Mouse (Mus musculus): Measurements from ENCODE around the gene Cstf1.

Gene Cstf1

GRCm38 (mm10) chr2:172370411-172371223, at the start of gene Cstf1, which contains the start of gene Aurka:
Gene Cstf1, plus strand, starts transcription at chr2:172370681.
Gene Aurka, minus strand, starts transcription at chr2:172370535.
- peak; percentile 95 to 99 for DNase-seq (ENCODE audit: inconsistent age in 2 of 2, low spot score in 1 of 2)

DNA sequence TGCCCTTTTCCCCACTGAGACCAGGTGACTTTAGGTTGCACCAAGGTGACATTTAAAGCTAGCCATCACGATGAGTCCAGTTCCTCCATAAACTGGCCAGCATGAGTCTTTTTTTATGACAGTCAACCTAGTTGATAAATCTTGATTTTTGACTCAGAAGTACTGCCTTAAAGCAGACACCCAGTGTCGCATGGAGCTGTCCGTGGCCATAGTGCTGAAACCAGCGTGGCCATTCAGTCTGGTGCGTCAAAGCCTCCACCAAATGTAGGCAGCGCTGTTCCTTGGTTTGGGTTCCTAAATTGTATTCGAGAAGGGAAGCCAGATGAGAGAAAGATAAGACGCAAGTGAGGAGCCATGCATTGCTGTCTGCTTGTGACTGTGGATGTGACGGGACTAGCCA, 49.6 kb upstream of the Cstf1 start:
- DNase-seq (ENCODE audit: inconsistent age in 2 of 2, low spot score in 1 of 2), result peak; percentile 73 to 91

DNA sequence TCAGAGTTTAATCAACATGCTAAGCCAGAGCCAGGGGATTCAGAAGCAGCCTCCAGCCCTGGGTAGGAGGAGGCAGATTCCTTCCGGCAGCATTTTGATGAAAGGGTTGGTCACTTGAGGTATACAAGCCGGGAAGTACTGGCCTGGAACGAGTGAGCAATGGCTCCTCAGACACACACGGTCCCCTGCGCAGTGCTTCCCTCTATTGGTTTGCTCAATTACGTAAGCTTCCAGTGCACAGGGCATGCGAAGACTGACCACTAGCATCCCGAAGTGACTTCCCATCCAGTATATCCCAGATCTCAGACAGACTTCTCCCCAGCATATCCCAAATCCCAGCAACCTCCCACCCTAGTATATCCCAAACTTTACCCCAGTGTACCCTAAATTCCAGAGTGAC, 42.2 kb upstream of the Cstf1 start:
- no peak for DNase-seq (ENCODE audit: inconsistent age in 2 of 2, low spot score in 1 of 2)

DNA sequence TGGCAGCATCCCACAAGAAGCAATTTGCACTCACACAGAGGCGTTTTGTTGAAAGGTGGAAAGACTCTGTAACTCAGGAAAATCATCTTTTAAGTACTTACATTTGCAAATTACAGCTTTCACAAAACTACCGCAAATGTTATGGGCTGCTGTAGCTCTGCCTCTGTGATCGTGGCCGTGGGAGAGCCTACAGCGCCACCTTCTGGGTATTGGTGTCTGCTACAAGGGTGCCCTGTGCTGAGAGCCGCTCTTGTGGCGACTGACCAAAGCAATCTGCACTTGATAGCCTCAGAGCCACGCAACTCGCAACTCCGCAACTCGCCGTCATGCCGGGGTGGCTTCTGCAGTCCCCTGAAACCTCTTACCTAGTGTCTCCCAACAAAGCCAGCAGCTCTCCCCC, 41.3 kb upstream of the Cstf1 start:
- peak; percentile 66 to 89 for DNase-seq (ENCODE audit: inconsistent age in 2 of 2, low spot score in 1 of 2)

- DNase-seq (ENCODE audit: inconsistent age in 2 of 2, low spot score in 1 of 2), result no peak
Observed at GRCm38 (mm10) chr2:172338206-172338942, 32.1 kb upstream of the Cstf1 start.

- no peak for DNase-seq (ENCODE audit: inconsistent age in 2 of 2, low spot score in 1 of 2)
Observed at GRCm38 (mm10) chr2:172340936-172341335, 29.5 kb upstream of the Cstf1 start.

- DNase-seq (ENCODE audit: inconsistent age in 2 of 2, low spot score in 1 of 2), result no peak
Observed at GRCm38 (mm10) chr2:172341606-172342005, 28.9 kb upstream of the Cstf1 start.

GRCm38 (mm10) chr2:172343751-172344150, 26.7 kb upstream of the Cstf1 start:
- peak in 1 of 2 experiments; percentile 47 for DNase-seq (ENCODE audit: inconsistent age in 2 of 2, low spot score in 1 of 2)

- DNase-seq (ENCODE audit: inconsistent age in 2 of 2, low spot score in 1 of 2), result no peak
Observed at GRCm38 (mm10) chr2:172344669-172345068, 25.8 kb upstream of the Cstf1 start.

GRCm38 (mm10) chr2:172345258-172345738, 25.2 kb upstream of the Cstf1 start, which contains the start of gene Fam210b:
Gene Fam210b, plus strand, starts transcription at chr2:172345565.
- peak; percentile 99 for DNase-seq (ENCODE audit: inconsistent age in 2 of 2, low spot score in 1 of 2)

GRCm38 (mm10) chr2:172346034-172346929, 24.2 kb upstream of the Cstf1 start:
- DNase-seq (ENCODE audit: inconsistent age in 2 of 2, low spot score in 1 of 2), result peak; percentile 74 to 85

DNA sequence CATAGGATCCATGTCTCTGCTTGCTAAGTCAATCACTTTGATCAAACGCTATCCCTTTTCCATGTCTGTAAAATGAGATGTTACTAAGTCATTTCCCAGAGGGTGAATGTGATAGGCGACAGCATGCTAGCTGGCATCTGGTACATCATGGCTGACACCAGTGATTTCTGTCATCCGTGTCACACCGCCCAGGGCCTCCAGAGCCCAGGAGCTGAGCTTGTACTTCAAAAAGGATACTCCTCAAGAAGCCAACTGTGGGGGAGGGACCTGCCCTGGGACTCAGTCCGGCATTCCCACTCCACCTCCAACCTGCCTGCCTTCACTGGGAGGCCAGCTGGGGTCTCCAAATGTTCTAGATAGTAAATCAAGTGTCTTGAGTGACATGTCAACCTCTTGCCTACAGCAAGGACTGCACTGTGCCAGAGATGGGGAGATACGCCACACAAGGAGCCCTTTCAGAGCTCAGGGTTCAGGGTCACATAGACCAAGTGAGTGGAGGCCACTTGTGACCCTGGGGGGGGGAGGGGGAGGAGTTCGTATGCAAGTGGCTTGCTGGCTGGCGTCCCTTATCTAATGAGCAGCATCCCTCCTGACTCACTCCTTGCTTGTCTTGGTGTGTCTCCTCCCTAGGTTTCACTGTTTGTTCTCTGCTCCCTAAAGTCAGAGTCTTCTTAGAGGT, 23.4 kb upstream of the Cstf1 start:
- peak; percentile 41 to 70 for DNase-seq (ENCODE audit: inconsistent age in 2 of 2, low spot score in 1 of 2)

GRCm38 (mm10) chr2:172348297-172348950, 22.1 kb upstream of the Cstf1 start:
- DNase-seq (ENCODE audit: inconsistent age in 2 of 2, low spot score in 1 of 2), result no peak

DNA sequence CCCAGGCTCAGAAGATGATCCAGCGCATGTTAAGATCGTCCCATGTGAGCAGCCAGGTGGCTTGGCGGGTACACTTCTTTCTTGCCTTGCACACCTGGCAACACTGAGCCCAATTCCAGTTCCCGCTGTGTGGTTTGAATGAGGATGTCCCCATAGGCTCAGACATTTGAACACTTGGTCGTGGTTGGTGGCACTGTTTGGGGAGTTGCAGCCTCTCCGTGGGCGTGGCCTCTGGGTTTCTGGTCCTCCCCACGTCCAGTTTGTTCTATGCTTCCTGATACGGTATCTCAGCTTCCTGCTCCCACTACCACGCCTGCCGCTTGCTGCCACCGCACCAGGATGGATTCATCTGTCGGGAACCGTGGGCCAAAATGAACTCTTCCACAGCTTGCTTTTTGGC, 20.7 kb upstream of the Cstf1 start:
- no peak for DNase-seq (ENCODE audit: inconsistent age in 2 of 2, low spot score in 1 of 2)

DNA sequence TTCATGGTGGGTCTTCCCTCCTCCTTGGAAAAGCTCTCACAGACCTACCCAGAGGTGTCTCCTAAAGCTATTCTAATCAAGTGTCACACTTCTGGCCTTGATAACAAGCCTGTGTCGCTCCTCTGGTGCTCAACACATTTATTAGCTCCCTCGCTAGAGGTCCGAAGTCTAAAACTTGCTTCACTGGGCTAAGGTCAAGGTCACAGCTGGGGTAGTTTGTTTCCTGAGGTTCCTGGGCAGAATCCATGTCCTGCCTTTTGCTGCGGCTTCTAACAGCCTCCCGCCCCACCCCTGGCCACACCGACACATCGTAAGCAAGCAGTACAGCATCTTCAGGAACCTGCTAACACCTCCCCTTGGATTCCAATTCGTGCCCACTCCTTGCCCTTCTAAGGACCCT, 19.7 kb upstream of the Cstf1 start:
- DNase-seq (ENCODE audit: inconsistent age in 2 of 2, low spot score in 1 of 2), result no peak

DNA sequence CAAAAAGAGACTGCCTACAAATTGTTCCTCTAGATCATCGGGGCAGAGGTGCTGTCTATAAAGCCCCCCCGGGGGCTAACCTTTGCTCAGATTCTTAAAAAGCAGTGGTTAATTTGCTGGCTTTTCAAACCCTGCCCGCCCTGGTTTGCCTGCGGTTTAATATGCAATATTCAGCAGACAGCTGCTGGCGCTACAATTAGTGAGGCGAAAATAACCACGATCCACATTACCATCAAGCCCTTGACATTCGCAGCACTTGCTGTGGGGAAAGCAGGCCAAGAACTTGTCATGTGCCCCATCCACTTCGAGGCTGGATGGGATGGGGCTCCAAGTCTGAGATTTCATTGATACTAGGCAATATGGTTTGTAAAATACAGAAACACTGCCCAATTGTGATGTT, 17.3 kb upstream of the Cstf1 start:
- DNase-seq (ENCODE audit: inconsistent age in 2 of 2, low spot score in 1 of 2), result no peak

DNA sequence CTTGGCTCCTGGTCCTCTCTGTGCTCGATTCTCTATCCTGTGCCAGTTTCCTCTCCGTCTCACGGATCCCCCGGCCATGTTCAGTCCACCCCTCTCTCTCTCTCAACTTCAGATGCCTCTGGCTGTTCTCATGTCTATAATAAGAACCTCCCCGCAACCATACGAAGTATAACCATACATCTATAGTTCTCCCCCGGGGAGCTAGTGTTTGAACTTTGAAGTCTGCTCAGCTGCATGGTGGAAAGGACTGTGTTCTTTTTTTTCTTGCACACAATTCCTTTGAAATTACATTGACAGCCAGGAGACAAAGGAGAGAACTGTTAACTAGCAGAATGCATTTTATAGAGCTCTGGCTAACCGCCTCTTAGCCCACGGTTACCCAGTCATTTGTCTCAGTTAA, 15.7 kb upstream of the Cstf1 start:
- DNase-seq (ENCODE audit: inconsistent age in 2 of 2, low spot score in 1 of 2), result no peak

DNA sequence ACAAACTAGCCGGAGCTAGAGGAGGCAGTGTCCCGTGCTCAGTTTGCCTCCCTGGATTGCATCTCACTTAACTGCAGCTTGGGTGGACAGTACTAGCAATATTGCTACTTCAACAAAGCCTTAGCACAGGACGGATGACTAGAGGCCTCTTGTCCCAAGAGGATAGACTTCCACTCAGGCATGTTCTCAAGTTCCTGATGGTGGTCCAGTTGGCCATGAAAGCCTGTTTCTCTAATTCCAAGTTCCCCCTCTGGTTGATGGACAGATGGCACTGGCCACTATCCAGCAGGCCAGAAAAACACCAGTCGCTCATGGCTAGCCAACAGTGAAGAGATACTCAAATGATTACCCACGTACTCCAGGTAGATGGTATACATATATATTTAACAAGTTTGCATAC, 14.6 kb upstream of the Cstf1 start:
- DNase-seq (ENCODE audit: inconsistent age in 2 of 2, low spot score in 1 of 2), result no peak

DNA sequence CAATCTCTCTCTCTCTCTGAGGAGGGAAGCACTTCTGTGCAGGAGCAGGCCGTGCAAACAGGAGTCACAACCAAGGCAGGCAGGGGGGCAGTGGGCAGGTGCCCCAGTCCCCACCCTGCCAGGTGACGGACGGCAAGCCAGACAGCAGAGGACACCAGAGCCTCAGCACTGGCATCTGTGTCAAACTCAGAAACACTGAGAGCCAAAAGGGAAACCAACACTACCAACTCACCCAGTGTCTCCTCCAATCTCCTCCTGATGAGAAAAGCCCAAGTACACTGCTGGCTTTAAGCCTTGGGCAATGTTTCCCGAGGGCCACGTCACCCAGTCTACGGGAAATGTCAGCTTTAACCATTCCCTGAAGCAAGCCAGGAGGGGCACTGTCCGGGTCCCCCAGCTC, 7.3 kb upstream of the Cstf1 start:
- no peak for DNase-seq (ENCODE audit: inconsistent age in 2 of 2, low spot score in 1 of 2)

- no peak for DNase-seq (ENCODE audit: inconsistent age in 2 of 2, low spot score in 1 of 2)
Observed at GRCm38 (mm10) chr2:172371258-172371657, 777 bp downstream of the Cstf1 start.
